Mouse (Mus musculus) cerebellum, adult 18-20 months (tissue): ENCODE results near the gene Wdpcp.

Experiments used
- DNase-seq, 2 experiments: peaks; one replicate each; pipeline ENCODE4 v3.0.0; 2021

Gene Wdpcp

GRCm38 (mm10) chr11:21569456-21570108, 2.5 kb upstream of the Wdpcp start:
- DNase-seq: peak; percentile 65 to 72

GRCm38 (mm10) chr11:21570109-21570474, 1.9 kb upstream of the Wdpcp start:
- DNase-seq: no peak

GRCm38 (mm10) chr11:21570973-21571372, 1.1 kb upstream of the Wdpcp start:
- peak; percentile 52 to 65 for DNase-seq

- DNase-seq: no peak
Measured at GRCm38 (mm10) chr11:21581472-21581871, 9.4 kb downstream of the Wdpcp start.

- DNase-seq: no peak
Measured at GRCm38 (mm10) chr11:21583286-21583685, 11.3 kb downstream of the Wdpcp start.

- no peak for DNase-seq
Measured at GRCm38 (mm10) chr11:21602497-21602896, 30.5 kb downstream of the Wdpcp start.

- DNase-seq: no peak
Measured at GRCm38 (mm10) chr11:21615915-21616314, 43.9 kb downstream of the Wdpcp start.

GRCm38 (mm10) chr11:21634171-21634907, 62.3 kb downstream of the Wdpcp start:
- DNase-seq: no peak

- DNase-seq: no peak
Measured at GRCm38 (mm10) chr11:21638341-21638740, 66.3 kb downstream of the Wdpcp start.

- peak; percentile 7 to 10 for DNase-seq
Measured at GRCm38 (mm10) chr11:21639534-21639933, 67.5 kb downstream of the Wdpcp start.

GRCm38 (mm10) chr11:21644231-21644630, 72.2 kb downstream of the Wdpcp start:
- no peak for DNase-seq

GRCm38 (mm10) chr11:21646136-21646535, 74.1 kb downstream of the Wdpcp start:
- DNase-seq: no peak

GRCm38 (mm10) chr11:21658985-21659384, 87.0 kb downstream of the Wdpcp start:
- peak; percentile 12 to 19 for DNase-seq

- no peak for DNase-seq
Measured at GRCm38 (mm10) chr11:21677034-21677433, 105.0 kb downstream of the Wdpcp start.

- no peak for DNase-seq
Measured at GRCm38 (mm10) chr11:21688441-21688840, 116.4 kb downstream of the Wdpcp start.

GRCm38 (mm10) chr11:21690730-21691129, 118.7 kb downstream of the Wdpcp start:
- no peak for DNase-seq

- DNase-seq: no peak
Measured at GRCm38 (mm10) chr11:21694087-21694486, 122.1 kb downstream of the Wdpcp start.

- DNase-seq: no peak
Measured at GRCm38 (mm10) chr11:21697642-21698041, 125.6 kb downstream of the Wdpcp start.

- DNase-seq: no peak
Measured at GRCm38 (mm10) chr11:21713508-21713907, 141.5 kb downstream of the Wdpcp start.

GRCm38 (mm10) chr11:21714065-21714464, 142.0 kb downstream of the Wdpcp start:
- DNase-seq: no peak

- no peak for DNase-seq
Measured at GRCm38 (mm10) chr11:21726329-21726728, 154.3 kb downstream of the Wdpcp start.

- DNase-seq: no peak
Measured at GRCm38 (mm10) chr11:21729056-21729455, 157.0 kb downstream of the Wdpcp start.

GRCm38 (mm10) chr11:21729961-21730360, 157.9 kb downstream of the Wdpcp start:
- no peak for DNase-seq

- no peak for DNase-seq
Measured at GRCm38 (mm10) chr11:21735272-21735671, 163.2 kb downstream of the Wdpcp start.

- no peak for DNase-seq
Measured at GRCm38 (mm10) chr11:21749487-21749886, 177.5 kb downstream of the Wdpcp start.
